Mouse (Mus musculus) urinary bladder, postnatal 10 days (tissue): Measurements from ENCODE around the gene Cpm.

Source experiments
- DNase-seq: peaks from one replicate; pipeline ENCODE4 v3.0.0; 2022; ENCODE audit warnings: low spot score

Gene Cpm

GRCm38 (mm10) chr10:117689297-117690100 is 60.2 kb downstream of the Cpm start:
- no peak for DNase-seq

- no peak for DNase-seq
These were observed 60.7 kb downstream of the Cpm start for GRCm38 (mm10) chr10:117690101-117690352.

GRCm38 (mm10) chr10:117690770-117691296 is 61.5 kb downstream of the Cpm start:
- DNase-seq = no peak

- DNase-seq = no peak
These were observed 62.2 kb downstream of the Cpm start for GRCm38 (mm10) chr10:117691389-117691968.

GRCm38 (mm10) chr10:117692173-117692572 is 62.9 kb downstream of the Cpm start:
- DNase-seq = no peak

GRCm38 (mm10) chr10:117692953-117693352 is 63.7 kb downstream of the Cpm start:
- no peak for DNase-seq

GRCm38 (mm10) chr10:117694255-117694953 is 65.1 kb downstream of the Cpm start:
- DNase-seq = no peak

GRCm38 (mm10) chr10:117695027-117695426 is 65.7 kb downstream of the Cpm start:
- no peak for DNase-seq

GRCm38 (mm10) chr10:117695605-117696004 is 66.3 kb downstream of the Cpm start:
- DNase-seq = no peak

GRCm38 (mm10) chr10:117696021-117696826 is 66.9 kb downstream of the Cpm start:
- DNase-seq = no peak

- no peak for DNase-seq
These were observed 67.7 kb downstream of the Cpm start for GRCm38 (mm10) chr10:117696827-117697560.

- DNase-seq = no peak
These were observed 68.3 kb downstream of the Cpm start for GRCm38 (mm10) chr10:117697561-117698115.

- no peak for DNase-seq
These were observed 69.2 kb downstream of the Cpm start for GRCm38 (mm10) chr10:117698313-117699138.

GRCm38 (mm10) chr10:117699914-117700313 is 70.6 kb downstream of the Cpm start:
- no peak for DNase-seq

GRCm38 (mm10) chr10:117700450-117700849 is 71.2 kb downstream of the Cpm start:
- no peak for DNase-seq

- no peak for DNase-seq
These were observed 71.9 kb downstream of the Cpm start for GRCm38 (mm10) chr10:117701034-117701829.

GRCm38 (mm10) chr10:117702024-117702833 is 72.9 kb downstream of the Cpm start:
- DNase-seq = no peak

- DNase-seq = no peak
These were observed 74.2 kb downstream of the Cpm start for GRCm38 (mm10) chr10:117703506-117703905.
